Mouse (Mus musculus) kidney, postnatal 0 days (tissue): ENCODE measurements at regions not wholly inside any gene's neighbourhood (a gene's known extent, or its start where the extent isn't known, plus 50 kb on each side); places are given as distances from the start of the nearest gene placed in this dataset.

ENCODE experiments used
- ATAC-seq: fragments of 200-750 bp; cut with Nextera tagmentation; replicated peaks from 2 replicates; pipeline ENCODE4 v1.8.0; 2017; ENCODE audit warnings: low read depth, moderate number of reproducible peaks, moderate TSS enrichment, moderate library complexity; ENCODE audit not compliant: low FRiP score
- DNase-seq: peaks from one replicate; pipeline ENCODE4 v3.0.0-alpha.2; 2016; ENCODE audit warnings: low spot score
- H3K27ac ChIP-seq: fragments of 300-500 bp; sonication (generic); 2 replicates; pipeline ENCODE4 v1.5.1; 2014; ENCODE audit warnings: mild to moderate bottlenecking
- H3K27me3 ChIP-seq: fragments of 300-500 bp; sonication (generic); 2 replicates; pipeline ENCODE4 v1.6.1; 2014; ENCODE audit warnings: low read length, mixed read lengths; ENCODE audit not compliant: insufficient read depth
- H3K36me3 ChIP-seq: fragments of 300-500 bp; sonication (generic); 2 replicates; pipeline ENCODE4 v1.6.1; 2014; ENCODE audit warnings: low read length, mixed read lengths; ENCODE audit not compliant: insufficient read depth
- H3K4me1 ChIP-seq: fragments of 300-500 bp; sonication (generic); replicated peaks from 2 replicates; pipeline ENCODE4 v1.6.1; 2014; ENCODE audit warnings: antibody characterized with exemption, low read length, mixed read lengths; ENCODE audit not compliant: insufficient read depth
- H3K4me2 ChIP-seq: fragments of 300-500 bp; sonication (generic); 2 replicates; pipeline ENCODE4 v1.6.1; 2014; ENCODE audit warnings: mild to moderate bottlenecking, low read length, moderate library complexity, mixed read lengths
- H3K4me3 ChIP-seq: fragments of 300-500 bp; sonication (generic); replicated peaks from 2 replicates; pipeline ENCODE4 v1.5.1; 2014; ENCODE audit warnings: low read depth, low read length
- H3K9ac ChIP-seq: fragments of 300-500 bp; sonication (generic); 2 replicates; pipeline ENCODE4 v1.6.1; 2014; ENCODE audit warnings: low read depth, low read length
- H3K9me3 ChIP-seq: fragments of 300-500 bp; sonication (generic); replicated peaks from 2 replicates; pipeline ENCODE4 v1.6.1; 2016; ENCODE audit warnings: low read length, inconsistent platforms, mixed read lengths
- CTCF ChIP-seq: IDR thresholded peaks from 2 replicates; pipeline ENCODE4 v1.5.1; 2016; ENCODE audit warnings: antibody characterized with exemption, low read depth, mild to moderate bottlenecking, moderate library complexity
- WGBS: fragments of 180-500 bp; shearing (Covaris S2); extraction: QIAGEN DNeasy Blood & Tissue Kit; methylation state at CpG from one replicate; pipeline ENCODE4 v1.1.7; 2014; 5-methylcytosine and 5-hydroxymethylcytosine counted together

- 77% methylated on average over 6 of the region's 6 CpGs for WGBS
- no peak for ATAC-seq
- Histone ChIP-seq H3K4me2 (peak overlapping the region; percentile 67; the same call in 1 of the 2 replicates), H3K4me3 (no peak overlapping the region), H3K4me1 (peaks cover 19% of the 10 kb centered on the region), H3K9me3 (no peaks in the 10 kb centered on the region), H3K9ac (no peak overlapping the region; the same call in 1 of the 2 replicates), H3K36me3 (no peaks in the 10 kb centered on the region), H3K27me3 (no peaks in the 10 kb centered on the region), H3K27ac (peak overlapping the region; percentile 28; the same call in 1 of the 2 replicates)
- TF ChIP-seq CTCF, result no peak
- DNase-seq, result no peak
Measured at GRCm38 (mm10) chr17:47150636-47151035, 140.3 kb upstream of the Ubr2 start.

- ATAC-seq (no peak), DNase-seq (no peak)
- no peak overlapping the region for H3K9ac ChIP-seq
- H3K9me3 ChIP-seq, result no peaks in the 10 kb centered on the region
- WGBS, result 82% methylated on average over 13 of the region's 13 CpGs
- no peaks in the 10 kb centered on the region for H3K27me3 ChIP-seq
- H3K36me3 ChIP-seq, result no peaks in the 10 kb centered on the region
- TF ChIP-seq CTCF, result no peak
- no peak overlapping the region for H3K4me2 ChIP-seq
- H3K27ac ChIP-seq, result no peak overlapping the region
- no peak overlapping the region for H3K4me3 ChIP-seq
- H3K4me1 ChIP-seq, result peaks cover 24% of the 10 kb centered on the region
Measured at GRCm38 (mm10) chr17:47149662-47150061, 139.3 kb upstream of the Ubr2 start.

GRCm38 (mm10) chr17:47149158-47149557, 138.8 kb upstream of the Ubr2 start:
- 85% methylated on average over 9 of the region's 9 CpGs for WGBS
- no peak for TF ChIP-seq CTCF
- Histone ChIP-seq H3K4me1 (peaks cover 28% of the 10 kb centered on the region), H3K36me3 (no peaks in the 10 kb centered on the region), H3K9me3 (no peaks in the 10 kb centered on the region), H3K27me3 (no peaks in the 10 kb centered on the region), H3K27ac (no peak overlapping the region), H3K9ac (no peak overlapping the region), H3K4me2 (no peak overlapping the region), H3K4me3 (no peak overlapping the region)
- ATAC-seq (no peak), DNase-seq (no peak)

- peak; percentile 63 for TF ChIP-seq CTCF
- Histone ChIP-seq H3K27me3 (no peaks in the 10 kb centered on the region), H3K4me3 (no peak overlapping the region), H3K36me3 (no peaks in the 10 kb centered on the region), H3K4me1 (peaks cover 33% of the 10 kb centered on the region), H3K9me3 (no peaks in the 10 kb centered on the region), H3K4me2 (no peak overlapping the region), H3K27ac (no peak overlapping the region), H3K9ac (no peak overlapping the region)
- DNase-seq (no peak), ATAC-seq (no peak)
- WGBS, result 94% methylated on average over 4 of the region's 4 CpGs
Measured at GRCm38 (mm10) chr17:47146640-47147039, 136.3 kb upstream of the Ubr2 start.

GRCm38 (mm10) chr17:47145590-47145989, 135.2 kb upstream of the Ubr2 start:
- DNase-seq, result no peak
- Histone ChIP-seq H3K36me3 (no peaks in the 10 kb centered on the region), H3K9me3 (no peaks in the 10 kb centered on the region), H3K4me3 (no peak overlapping the region), H3K9ac (no peak overlapping the region), H3K4me2 (no peak overlapping the region), H3K4me1 (peaks cover 24% of the 10 kb centered on the region), H3K27me3 (no peaks in the 10 kb centered on the region), H3K27ac (no peak overlapping the region)
- WGBS, result 96% methylated on average over 16 of the region's 16 CpGs
- ATAC-seq, result no peak
- TF ChIP-seq CTCF, result no peak

GRCm38 (mm10) chr17:47144996-47145395, 134.6 kb upstream of the Ubr2 start:
- Histone ChIP-seq H3K27me3 (no peaks in the 10 kb centered on the region), H3K9ac (no peak overlapping the region), H3K4me1 (peaks cover 23% of the 10 kb centered on the region), H3K4me3 (no peak overlapping the region), H3K9me3 (no peaks in the 10 kb centered on the region), H3K27ac (no peak overlapping the region), H3K36me3 (no peaks in the 10 kb centered on the region), H3K4me2 (no peak overlapping the region)
- WGBS, result 79% methylated on average over 9 of the region's 9 CpGs
- DNase-seq (no peak), ATAC-seq (no peak)
- TF ChIP-seq CTCF, result no peak

GRCm38 (mm10) chr17:47144460-47144859, 134.1 kb upstream of the Ubr2 start:
- Histone ChIP-seq H3K4me1 (peaks cover 23% of the 10 kb centered on the region), H3K9ac (no peak overlapping the region), H3K27ac (no peak overlapping the region), H3K27me3 (no peaks in the 10 kb centered on the region), H3K4me3 (no peak overlapping the region), H3K36me3 (no peaks in the 10 kb centered on the region), H3K4me2 (peak overlapping the region; percentile 82; the same call in 1 of the 2 replicates), H3K9me3 (no peaks in the 10 kb centered on the region)
- ATAC-seq (no peak), DNase-seq (no peak)
- no peak for TF ChIP-seq CTCF
- 59% methylated on average over 7 of the region's 7 CpGs for WGBS
